Mouse (Mus musculus) heart, adult 2 months (tissue): ENCODE results near the gene Habp4. TPM values are rescaled to one million over a fixed set of nuclear protein-coding genes. Genes with fewer than 3 reads are reported as not detected.

ENCODE experiments used
- DNase-seq, 2 experiments: peaks; one replicate each; pipeline ENCODE4 v3.0.0; 2021
- H3K27ac ChIP-seq: fragments of 200-600 bp; 2 replicates; pipeline ENCODE4 v1.8.1; 2022
- H3K27me3 ChIP-seq: fragments of 200-500 bp; 2 replicates; pipeline ENCODE4 v1.6.1; 2012; ENCODE audit warnings: mild to moderate bottlenecking, low read length, inconsistent platforms, mixed read lengths; ENCODE audit not compliant: control insufficient read depth, insufficient read depth
- H3K36me3 ChIP-seq: fragments of 200-500 bp; 2 replicates; pipeline ENCODE4 v1.6.1; 2012; ENCODE audit warnings: low read length, inconsistent platforms; ENCODE audit not compliant: control insufficient read depth, insufficient read depth
- H3K4me1 ChIP-seq: fragments of 200-500 bp; 2 replicates; pipeline ENCODE4 v1.6.1; 2011; ENCODE audit warnings: low read length; ENCODE audit not compliant: control insufficient read depth, insufficient read depth
- H3K4me3 ChIP-seq: fragments of 200-600 bp; 2 replicates; pipeline ENCODE4 v1.8.1; 2022
- H3K79me2 ChIP-seq: fragments of 200-500 bp; replicated peaks from 2 replicates; pipeline ENCODE4 v1.6.1; 2012; ENCODE audit warnings: mild to moderate bottlenecking, inconsistent platforms, low read length, moderate library complexity, mixed read lengths; ENCODE audit not compliant: control insufficient read depth, insufficient read depth
- H3K9ac ChIP-seq: fragments of 200-500 bp; 2 replicates; pipeline ENCODE4 v1.6.1; 2012; ENCODE audit warnings: low read depth, mild to moderate bottlenecking, control low read depth, inconsistent platforms, low read length, mixed read lengths
- CTCF ChIP-seq: fragments of 200-600 bp; IDR thresholded peaks from 2 replicates; pipeline ENCODE4 v1.8.1; 2022; ENCODE audit warnings: antibody characterized with exemption, mild to moderate bottlenecking, moderate library complexity
- EP300 ChIP-seq: fragments of 200-500 bp; IDR thresholded peaks from 2 replicates; pipeline ENCODE4 v1.6.1; 2011; ENCODE audit warnings: low read depth, low read length, control low read depth; ENCODE audit not compliant: insufficient read depth
- POLR2A ChIP-seq: fragments of 200-500 bp; IDR thresholded peaks from 2 replicates; pipeline ENCODE4 v1.6.1; 2011; ENCODE audit warnings: mild to moderate bottlenecking, low read depth, low read length, control low read depth; ENCODE audit not compliant: insufficient read depth
- WGBS: fragments of 180-500 bp; shearing (Covaris S2); methylation state at CpG from one replicate; pipeline ENCODE4 v1.1.7; 2018; 5-methylcytosine and 5-hydroxymethylcytosine counted together
- intact Hi-C: fragments of 180-260 bp; cut with DNase I; formaldehyde crosslinking; loops from one replicate; pipeline ENCODE4 v1.15.1; 2025
- polyA plus RNA-seq: library from polyadenylated mRNA; depleted of rRNA; stranded (reverse); fragments of >200 nt; gene quantifications from 2 replicates; pipeline ENCODE4 v1.2.3, GENCODE M21; 2012; rRNA removed
- total RNA-seq, 2 experiments: library from RNA; stranded (reverse); gene quantifications; 2 replicates each; pipeline ENCODE4 v1.2.3; 2021

Habp4 gene
- total and polyA plus RNA-seq, 3 experiments = 29.3 to 48.2 (median 47.7) TPM

DNA sequence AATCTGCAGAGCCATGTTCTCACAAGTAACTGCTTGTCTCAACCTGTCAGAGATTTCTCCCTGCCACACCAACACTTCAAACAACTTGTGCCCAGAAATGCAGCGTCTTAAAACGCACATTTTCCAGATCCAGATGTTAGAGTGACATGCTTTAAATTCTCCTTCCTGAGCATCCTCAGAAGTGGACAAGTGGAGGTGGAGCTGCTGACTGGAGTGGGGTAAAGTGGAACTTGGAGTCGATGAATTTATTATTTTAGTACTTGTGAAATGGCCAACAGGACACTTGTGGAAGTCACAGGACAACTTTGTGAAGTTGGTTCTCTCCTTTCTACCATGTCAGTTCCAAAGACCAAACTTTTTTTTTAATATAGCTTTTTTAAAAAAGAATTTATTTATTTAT lies 64.1 kb downstream of the Habp4 start:
- no peak for TF ChIP-seq POLR2A
- intact Hi-C loops = no loop called here
- 73% methylated on average over 3 of the region's 3 CpGs for WGBS
- Histone ChIP-seq H3K4me1 (no peaks in the 10 kb centered on the region), H3K4me3 (no peak overlapping the region), H3K79me2 (no peaks in the 10 kb centered on the region), H3K27ac (no peak overlapping the region), H3K36me3 (no peaks in the 10 kb centered on the region), H3K9ac (no peak overlapping the region), H3K27me3 (no peaks in the 10 kb centered on the region)
- no peak for DNase-seq

GRCm38 (mm10) chr13:64226725-64227124 lies 65.1 kb downstream of the Habp4 start:
- WGBS = 95% methylated on average over 4 of the region's 4 CpGs
- Histone ChIP-seq H3K9ac (no peak overlapping the region), H3K36me3 (no peaks in the 10 kb centered on the region), H3K4me3 (no peak overlapping the region), H3K27me3 (no peaks in the 10 kb centered on the region), H3K4me1 (no peaks in the 10 kb centered on the region), H3K27ac (no peak overlapping the region), H3K79me2 (no peaks in the 10 kb centered on the region)
- TF ChIP-seq POLR2A (no peak), EP300 (no peak), CTCF (no peak)
- no peak for DNase-seq
- intact Hi-C loops = no loop called here

GRCm38 (mm10) chr13:64233139-64233538 lies 71.5 kb downstream of the Habp4 start:
- Histone ChIP-seq H3K4me1 (peaks cover 8% of the 10 kb centered on the region), H3K27ac (no peak overlapping the region), H3K9ac (no peak overlapping the region), H3K79me2 (no peaks in the 10 kb centered on the region), H3K36me3 (peaks cover 5% of the 10 kb centered on the region), H3K4me3 (no peak overlapping the region), H3K27me3 (no peaks in the 10 kb centered on the region)
- WGBS = 86% methylated on average over 4 of the region's 4 CpGs
- no peak for DNase-seq
- intact Hi-C loops = no loop called here
- TF ChIP-seq POLR2A (no peak), CTCF (no peak), EP300 (no peak)

DNA sequence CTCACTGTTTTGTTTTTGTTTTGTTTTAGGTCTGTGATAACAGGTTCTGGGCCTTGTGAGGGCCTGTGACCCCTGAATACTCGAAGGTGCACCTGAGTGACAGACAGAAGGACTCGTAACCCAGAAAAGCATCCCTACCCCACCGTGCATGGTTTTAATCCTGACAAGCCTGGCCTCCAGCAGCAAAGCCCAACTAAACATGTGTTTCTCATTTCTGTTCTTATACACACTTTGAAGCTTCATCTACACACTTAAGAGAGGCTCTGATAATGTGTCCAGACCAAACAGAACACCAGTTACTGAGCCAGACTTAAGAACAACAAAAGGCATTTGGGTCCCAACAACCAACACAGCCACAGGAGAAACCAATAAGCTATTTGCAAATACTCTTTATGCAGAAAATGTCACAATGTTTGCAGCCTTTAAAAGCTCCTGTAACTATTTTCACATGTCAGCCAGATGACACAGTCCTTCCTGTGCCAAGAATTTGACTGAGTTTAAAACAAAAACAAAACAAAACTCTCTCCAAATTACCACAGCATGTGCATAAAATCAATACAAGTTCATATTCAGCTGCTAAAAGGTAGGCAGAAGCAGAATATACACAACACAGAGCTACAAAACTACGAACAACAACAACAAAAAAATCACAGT lies 73.6 kb downstream of the Habp4 start:
- H3K4me1 ChIP-seq = peaks cover 8% of the 10 kb centered on the region
- no peak overlapping the region for H3K4me3 ChIP-seq
- H3K27me3 ChIP-seq = no peaks in the 10 kb centered on the region
- 65% methylated on average over 4 of the region's 4 CpGs for WGBS
- no peak for DNase-seq
- TF ChIP-seq POLR2A (no peak), CTCF (no peak), EP300 (no peak)
- no peak overlapping the region for H3K9ac ChIP-seq
- peak overlapping the region; percentile 17; the same call in 1 of the 2 replicates for H3K27ac ChIP-seq
- no peaks in the 10 kb centered on the region for H3K79me2 ChIP-seq
- peaks cover 5% of the 10 kb centered on the region for H3K36me3 ChIP-seq
- intact Hi-C loops = no loop called here

- Histone ChIP-seq H3K9ac (no peak overlapping the region), H3K27ac (no peak overlapping the region; the same call in 1 of the 2 replicates), H3K27me3 (no peaks in the 10 kb centered on the region), H3K4me1 (peaks cover 8% of the 10 kb centered on the region), H3K4me3 (no peak overlapping the region), H3K36me3 (peaks cover 5% of the 10 kb centered on the region), H3K79me2 (no peaks in the 10 kb centered on the region)
- intact Hi-C loops = no loop called here
- TF ChIP-seq EP300 (no peak), CTCF (no peak), POLR2A (no peak)
- DNase-seq = no peak
- WGBS = 55% methylated on average over 3 of the region's 3 CpGs
Observed at GRCm38 (mm10) chr13:64235777-64236176, 74.2 kb downstream of the Habp4 start.

Other genes starting within 250 kb of the Habp4 start
- gene Hsd17b3, start 72.6 kb upstream of the Habp4 start, total RNA-seq = not detected
- not detected in 2 replicates for gene Hsd17b3, start 72.6 kb upstream of the Habp4 start, polyA plus RNA-seq
- gene Slc35d2, start 32.5 kb upstream of the Habp4 start, total RNA-seq = 1 to 10 TPM; 1.3 to 1.6 TPM
- 1.7 and 3.1 TPM in 2 replicates for gene Slc35d2, start 32.5 kb upstream of the Habp4 start, polyA plus RNA-seq
- 10 to 100 TPM; 20.9 to 23.0 TPM for gene Zfp367, start 8.6 kb upstream of the Habp4 start, total RNA-seq
- 14.4 and 27.1 TPM in 2 replicates for gene Zfp367, start 8.6 kb upstream of the Habp4 start, polyA plus RNA-seq
- 1 to 10 TPM; 8.7 to 8.8 TPM for gene Cdc14b, start 113.5 kb downstream of the Habp4 start, total RNA-seq
- gene Cdc14b, start 113.5 kb downstream of the Habp4 start, polyA plus RNA-seq = 8.2 and 19.8 TPM in 2 replicates
- 10 to 100 TPM; 55.7 to 65.7 TPM for gene Aaed1, start 150.9 kb downstream of the Habp4 start, total RNA-seq
- gene Aaed1, start 150.9 kb downstream of the Habp4 start, polyA plus RNA-seq = 19.6 and 28.4 TPM in 2 replicates
- 100 to 1,000 TPM; 221 to 288 TPM for gene Ctsl, start 209.1 kb downstream of the Habp4 start, total RNA-seq
- 90.0 and 166 TPM in 2 replicates for gene Ctsl, start 209.1 kb downstream of the Habp4 start, polyA plus RNA-seq